Mouse (Mus musculus): ENCODE results near the gene Nudt5. TPM values are rescaled to one million over a fixed set of nuclear protein-coding genes. Genes with fewer than 3 reads are reported as not detected.

Gene Nudt5
- total and polyA plus RNA-seq, 2 experiments from 2014 or later = 12.2 to 14.8 TPM

GRCm38 (mm10) chr2:5900145-5900544 is 55.3 kb downstream of the Nudt5 start:
- peaks cover 17% of the 10 kb centered on the region for H3K36me3 ChIP-seq (ENCODE audit: insufficient read depth)
- DNase-seq = peak; percentile 16

GRCm38 (mm10) chr2:5906092-5906491 is 61.3 kb downstream of the Nudt5 start:
- no peak for TF ChIP-seq CTCF (IDR thresholded peaks at IDR 0.05; ENCODE audit: low read depth)
- no peak overlapping the region for H3K27ac ChIP-seq (ENCODE audit: low read depth, low read length)
- H3K4me1 ChIP-seq (ENCODE audit: insufficient read depth) = no peaks in the 10 kb centered on the region
- no peak overlapping the region for H3K9ac ChIP-seq
- peaks cover 20% of the 10 kb centered on the region for H3K36me3 ChIP-seq (ENCODE audit: insufficient read depth)
- WGBS = 26% methylated on average over 5 of the region's 5 CpGs
- no peak overlapping the region for H3K4me3 ChIP-seq (ENCODE audit: low read depth, low read length)
- H3K4me2 ChIP-seq (ENCODE audit: low read depth) = no peak overlapping the region
- DNase-seq (peak; percentile 67), ATAC-seq (peak; percentile 66)
- no peaks in the 10 kb centered on the region for H3K27me3 ChIP-seq (ENCODE audit: insufficient read depth, low read length)
- no peaks in the 10 kb centered on the region for H3K9me3 ChIP-seq (ENCODE audit: low read length)

More at GRCm38 (mm10) chr2:5900145-5900544, 55.3 kb downstream of the Nudt5 start:
- Histone ChIP-seq H3K27me3 (ENCODE audit: insufficient read depth, low read length) (no peaks in the 10 kb centered on the region), H3K4me1 (ENCODE audit: insufficient read depth) (no peaks in the 10 kb centered on the region), H3K4me3 (ENCODE audit: low read depth, low read length) (no peak overlapping the region), H3K27ac (ENCODE audit: low read depth, low read length) (no peak overlapping the region), H3K9ac (no peak overlapping the region), H3K9me3 (ENCODE audit: low read length) (no peaks in the 10 kb centered on the region), H3K4me2 (ENCODE audit: low read depth) (no peak overlapping the region)
- 50% methylated on average over 5 of the region's 5 CpGs for WGBS
- ATAC-seq = no peak
- TF ChIP-seq CTCF (IDR thresholded peaks at IDR 0.05; ENCODE audit: low read depth) = peak; percentile 59

- H3K9me3 ChIP-seq (ENCODE audit: low read length) = no peaks in the 10 kb centered on the region
- DNase-seq (peak; percentile 60), ATAC-seq (no peak)
- H3K9ac ChIP-seq = no peak overlapping the region
- no peaks in the 10 kb centered on the region; the same call in 1 of the 2 replicates for H3K4me1 ChIP-seq (ENCODE audit: insufficient read depth)
- H3K27me3 ChIP-seq (ENCODE audit: insufficient read depth, low read length) = no peaks in the 10 kb centered on the region
- no peak overlapping the region for H3K27ac ChIP-seq (ENCODE audit: low read depth, low read length)
- peaks cover 24% of the 10 kb centered on the region for H3K36me3 ChIP-seq (ENCODE audit: insufficient read depth)
- H3K4me2 ChIP-seq (ENCODE audit: low read depth) = no peak overlapping the region
- no peak overlapping the region for H3K4me3 ChIP-seq (ENCODE audit: low read depth, low read length)
- 46% methylated on average over 3 of the region's 3 CpGs for WGBS
- peak; percentile 67 for TF ChIP-seq CTCF (IDR thresholded peaks at IDR 0.05; ENCODE audit: low read depth)
Measured at GRCm38 (mm10) chr2:5906625-5907024, 61.8 kb downstream of the Nudt5 start.

GRCm38 (mm10) chr2:5911282-5911965 is 66.6 kb downstream of the Nudt5 start:
- Histone ChIP-seq H3K4me3 (ENCODE audit: low read depth, low read length) (no peak overlapping the region), H3K36me3 (ENCODE audit: insufficient read depth) (peaks cover 20% of the 10 kb centered on the region), H3K9ac (no peak overlapping the region), H3K4me2 (ENCODE audit: low read depth) (no peak overlapping the region), H3K27ac (ENCODE audit: low read depth, low read length) (no peak overlapping the region), H3K27me3 (ENCODE audit: insufficient read depth, low read length) (no peaks in the 10 kb centered on the region), H3K4me1 (ENCODE audit: insufficient read depth) (no peaks in the 10 kb centered on the region; the same call in 1 of the 2 replicates), H3K9me3 (ENCODE audit: low read length) (no peaks in the 10 kb centered on the region)
- no peak for TF ChIP-seq CTCF (IDR thresholded peaks at IDR 0.05; ENCODE audit: low read depth)
- 57% methylated on average over 16 of the region's 16 CpGs for WGBS
- DNase-seq (peak; percentile 26), ATAC-seq (peak; percentile 60)

Other genes with a start within 250 kb of the Nudt5 start
- 22.5 and 29.0 TPM in 2 replicates for gene Camk1d, start 130.5 kb upstream of the Nudt5 start, total RNA-seq (2014; rRNA removed)
- gene Camk1d, start 130.5 kb upstream of the Nudt5 start, polyA plus RNA-seq (2015; fragmentation: Nextera tagmentation; extraction: Ambion mirVana) = 7.4 and 10.5 TPM in 2 replicates
- 78.2 and 107 TPM in 2 replicates for gene Cdc123, start 145 bp downstream of the Nudt5 start, total RNA-seq (2014; rRNA removed)
- 191 and 226 TPM in 2 replicates for gene Cdc123, start 145 bp downstream of the Nudt5 start, polyA plus RNA-seq (2015; fragmentation: Nextera tagmentation; extraction: Ambion mirVana)
- 0.31 and 2.8 TPM in 2 replicates for gene Gm13199, start 17.9 kb downstream of the Nudt5 start, total RNA-seq (2014; rRNA removed)
- gene Gm13199, start 17.9 kb downstream of the Nudt5 start, polyA plus RNA-seq (2015; fragmentation: Nextera tagmentation; extraction: Ambion mirVana) = 0.28 and 0.38 TPM in 2 replicates
- gene Sec61a2, start 50.4 kb downstream of the Nudt5 start, total RNA-seq (2014; rRNA removed) = 84.7 and 109 TPM in 2 replicates
- gene Sec61a2, start 50.4 kb downstream of the Nudt5 start, polyA plus RNA-seq (2015; fragmentation: Nextera tagmentation; extraction: Ambion mirVana) = 84.6 and 94.5 TPM in 2 replicates
- 8.0 and 13.1 TPM in 2 replicates for gene Dhtkd1, start 97.8 kb downstream of the Nudt5 start, total RNA-seq (2014; rRNA removed)
- 2.1 and 3.7 TPM in 2 replicates for gene Dhtkd1, start 97.8 kb downstream of the Nudt5 start, polyA plus RNA-seq (2015; fragmentation: Nextera tagmentation; extraction: Ambion mirVana)
- 9.8 and 11.1 TPM in 2 replicates for gene Upf2, start 106.5 kb downstream of the Nudt5 start, total RNA-seq (2014; rRNA removed)
- 3.3 and 4.1 TPM in 2 replicates for gene Upf2, start 106.5 kb downstream of the Nudt5 start, polyA plus RNA-seq (2015; fragmentation: Nextera tagmentation; extraction: Ambion mirVana)

All from forebrain, postnatal 0 days (tissue).